In the genomic region with DNA sequence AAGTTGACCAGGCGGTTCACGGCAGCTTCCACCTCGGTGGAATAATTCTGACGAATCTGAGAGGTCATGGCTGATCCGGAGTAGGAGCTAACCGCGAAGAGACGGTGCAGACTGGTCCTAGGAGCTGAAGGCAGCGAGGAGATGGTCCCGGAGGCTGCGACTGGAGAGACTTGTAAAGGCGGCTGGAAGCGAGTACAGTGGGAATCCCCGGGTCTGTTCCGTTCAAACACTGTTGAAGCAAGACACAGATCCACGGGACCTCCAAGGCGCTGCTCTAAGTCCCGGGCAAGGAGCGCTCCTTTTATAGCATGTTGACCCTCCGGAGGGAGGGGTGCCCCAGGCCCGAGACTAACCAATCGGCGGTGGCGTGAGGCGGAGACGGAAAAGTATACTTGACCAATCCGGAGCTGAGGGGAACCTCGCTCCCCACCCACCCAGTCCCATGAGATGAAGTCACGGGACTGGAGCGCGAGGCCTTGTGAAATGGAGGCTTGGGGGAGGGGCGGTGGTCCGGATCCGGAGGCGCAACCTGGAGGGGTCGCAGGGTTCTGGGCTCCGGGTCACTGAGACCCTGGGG, we compare ENCODE assay signal across 8 mouse cellular contexts. TPM values are rescaled to one million over a fixed set of nuclear protein-coding genes. Genes with fewer than 3 reads are reported as not detected.
A peak's percentile ranks its signal among the peaks of the same experiment; 100 is the strongest.
DNase-seq lines count a peak whose midpoint lies in the region; ATAC-seq and TF ChIP-seq lines count a peak whose summit lies in the region.
"Not testable (repeated sequence)": the region's sequence is repeated elsewhere in the genome, so short reads cannot be mapped to it uniquely, and the experiment has no call there.

A gene (minus strand): TSS at position 321 of the 577 bp plus-strand sequence.

- H3K4me2 ChIP-seq in embryonic facial prominence, embryonic 14.5 days (ENCODE audit: low read depth, low read length): peak within 1 kb of the TSS; percentile 68
- H3K4me2 ChIP-seq in limb, embryonic 13.5 days (replicated peaks): peak within 1 kb of the TSS; percentile 88
- peak within 1 kb of the TSS; percentile 76 for H3K4me2 ChIP-seq in midbrain, embryonic 16.5 days (ENCODE audit: low read length)

- H3K4me1 ChIP-seq in embryonic facial prominence, embryonic 14.5 days (ENCODE audit: control insufficient read depth, insufficient read depth, low read length): peaks cover 24% of the 10 kb centered on the region
- H3K4me1 ChIP-seq in heart, adult 2 months (ENCODE audit: control insufficient read depth, insufficient read depth, low read length): peaks cover 15% of the 10 kb centered on the region
- peaks cover 41% of the 10 kb centered on the region for H3K4me1 ChIP-seq in limb, embryonic 13.5 days
- peaks cover 31% of the 10 kb centered on the region for H3K4me1 ChIP-seq in midbrain, embryonic 16.5 days (ENCODE audit: control insufficient read depth, insufficient read depth, low read length)

- not testable (repeated sequence) for H3K9me3 ChIP-seq in embryonic facial prominence, embryonic 14.5 days (ENCODE audit: control insufficient read depth, low read length); limb, embryonic 13.5 days; midbrain, embryonic 16.5 days (replicated peaks; ENCODE audit: control insufficient read depth, low read length, poor library complexity, severe bottlenecking)

- intact Hi-C loops in heart, adult 2 months (cut with DNase I): loop anchor here (1.0 to 10.0 kb wide), 3 partner anchors 25 to 345 kb away; a partner anchor contains a TSS

- H3K36me3 ChIP-seq in embryonic facial prominence, embryonic 14.5 days (ENCODE audit: control insufficient read depth, insufficient read depth, low read length): peaks cover 73% of the 10 kb centered on the region
- H3K36me3 ChIP-seq in heart, adult 2 months (ENCODE audit: control insufficient read depth, insufficient read depth, low read length): peaks cover 12% of the 10 kb centered on the region
- peaks cover 66% of the 10 kb centered on the region for H3K36me3 ChIP-seq in limb, embryonic 13.5 days
- peaks cover 32% of the 10 kb centered on the region for H3K36me3 ChIP-seq in midbrain, embryonic 16.5 days (ENCODE audit: control insufficient read depth, insufficient read depth, low read length)

- not testable (repeated sequence) for H3K27me3 ChIP-seq in embryonic facial prominence, embryonic 14.5 days (replicated peaks; ENCODE audit: control insufficient read depth, insufficient read depth, low read length); heart, adult 2 months (ENCODE audit: control insufficient read depth, insufficient read depth, low read length); limb, embryonic 13.5 days; midbrain, embryonic 16.5 days (ENCODE audit: control insufficient read depth, insufficient read depth, low read depth, low read length)

- TF ChIP-seq EP300 in heart, adult 2 months (IDR thresholded peaks at IDR 0.05; ENCODE audit: insufficient read depth, low read depth, low read length): 0 out of 2 replicates have a peak, but pooled peaks have one; percentile 18

- peak; percentile 98 for TF ChIP-seq POLR2A in heart, adult 2 months (IDR thresholded peaks at IDR 0.05; ENCODE audit: insufficient read depth, low read depth, low read length)

- peak within 1 kb of the TSS; percentile 82 for H3K9ac ChIP-seq in embryonic facial prominence, embryonic 14.5 days (ENCODE audit: low read depth, low read length)
- peak within 1 kb of the TSS; percentile 72 for H3K9ac ChIP-seq in heart, adult 2 months (ENCODE audit: low read depth, low read length)
- peak within 1 kb of the TSS; percentile 91 for H3K9ac ChIP-seq in limb, embryonic 13.5 days
- peak within 1 kb of the TSS; percentile 88 for H3K9ac ChIP-seq in midbrain, embryonic 16.5 days (ENCODE audit: low read depth, low read length)

- peak within 1 kb of the TSS; percentile 94 for H3K27ac ChIP-seq in embryonic facial prominence, embryonic 14.5 days (replicated peaks; ENCODE audit: low read depth, low read length)
- H3K27ac ChIP-seq in heart, adult 2 months: peak within 1 kb of the TSS; percentile 96
- H3K27ac ChIP-seq in limb, embryonic 13.5 days: peak within 1 kb of the TSS; percentile 97
- peak within 1 kb of the TSS; percentile 89 for H3K27ac ChIP-seq in midbrain, embryonic 16.5 days (ENCODE audit: low read length)

- WGBS in embryonic facial prominence, embryonic 14.5 days: 0% methylated on average over 21 of the region's 37 CpGs
- 1% methylated on average over 33 of the region's 37 CpGs for WGBS in heart, adult 2 months
- WGBS in limb, embryonic 13.5 days: 0% methylated on average over 37 of the region's 37 CpGs
- WGBS in midbrain, embryonic 16.5 days: under 1% methylated on average over 25 of the region's 37 CpGs

- ATAC-seq in embryonic facial prominence, embryonic 14.5 days (ENCODE audit: low read depth): peak; percentile 94
- ATAC-seq in limb, embryonic 13.5 days (ENCODE audit: low FRiP score, low read depth): peak; percentile 94
- ATAC-seq in midbrain, embryonic 16.5 days: peak; percentile 95

- peak within 1 kb of the TSS; percentile 60 for H3K4me3 ChIP-seq in embryonic facial prominence, embryonic 14.5 days (ENCODE audit: low read depth, low read length)
- H3K4me3 ChIP-seq in heart, adult 2 months: peak within 1 kb of the TSS; percentile 59
- peak within 1 kb of the TSS; percentile 89 for H3K4me3 ChIP-seq in limb, embryonic 13.5 days
- peak within 1 kb of the TSS; percentile 59 for H3K4me3 ChIP-seq in midbrain, embryonic 16.5 days (ENCODE audit: low read depth, low read length)

- not testable (repeated sequence) for H3K79me2 ChIP-seq in heart, adult 2 months (replicated peaks; ENCODE audit: control insufficient read depth, insufficient read depth, low read length)

- TF ChIP-seq CTCF in heart, adult 2 months (IDR thresholded peaks at IDR 0.05): not testable (repeated sequence)

- peak; percentile 96 for DNase-seq in 3T3-L1 (ENCODE audit: low read depth, low spot score)
- DNase-seq in adrenal gland, postnatal 4 days (ENCODE audit: low spot score in 2 of 2): peak; percentile 81 to 96
- peak; percentile 100 for DNase-seq in embryonic facial prominence, embryonic 14.5 days (ENCODE audit: low spot score)
- DNase-seq in heart, adult 2 months: peak; percentile 94 to 98
- peak; percentile 98 to 99 for DNase-seq in kidney, adult 8-10 months
- DNase-seq in spleen, postnatal 10 days (ENCODE audit: low spot score in 2 of 2): peak; percentile 89 to 95

RNA-seq across cellular contexts. Expression of the gene that starts here (rescaled TPM):
- 100 to 1,000 TPM; 684 to 753 TPM for total RNA-seq in adrenal gland, postnatal 4 days (2021)
- 4,260 and 4,697 TPM in 2 replicates for polyA plus RNA-seq in embryonic facial prominence, embryonic 14.5 days (2014; fragmentation: Nextera tagmentation; extraction: Ambion mirVana)
- 100 to 1,000 TPM; 213 to 308 TPM for total RNA-seq in heart, adult 2 months (2021)
- 505 and 903 TPM in 2 replicates for polyA plus RNA-seq in heart, adult 2 months (2012; rRNA removed)
- 5,430 and 5,479 TPM in 2 replicates for polyA plus RNA-seq in limb, embryonic 13.5 days (2015; fragmentation: Nextera tagmentation; extraction: Ambion mirVana)
- polyA plus RNA-seq in midbrain, embryonic 16.5 days (2015; fragmentation: Nextera tagmentation; extraction: Ambion mirVana): 5,323 and 5,449 TPM in 2 replicates

Comparison
In these comparisons a context has a peak if more than half of its experiments do, and no peak if none do; other contexts are left out.
1. Peak in every context shown above with its lines: DNase-seq, ATAC-seq, H3K4me3 ChIP-seq and H3K27ac ChIP-seq.